Mouse (Mus musculus): Measurements from ENCODE around the gene Wdr35. TPM values are rescaled to one million over a fixed set of nuclear protein-coding genes. Genes with fewer than 3 reads are reported as not detected.
"Not testable (repeated sequence)": the region's sequence is repeated elsewhere in the genome, so short reads cannot be mapped to it uniquely, and the experiment has no call there.

The Wdr35 gene
- 9.9 and 21.9 TPM in 2 replicates for polyA plus RNA-seq (2014; fragmentation: Nextera tagmentation; extraction: Ambion mirVana)

DNA sequence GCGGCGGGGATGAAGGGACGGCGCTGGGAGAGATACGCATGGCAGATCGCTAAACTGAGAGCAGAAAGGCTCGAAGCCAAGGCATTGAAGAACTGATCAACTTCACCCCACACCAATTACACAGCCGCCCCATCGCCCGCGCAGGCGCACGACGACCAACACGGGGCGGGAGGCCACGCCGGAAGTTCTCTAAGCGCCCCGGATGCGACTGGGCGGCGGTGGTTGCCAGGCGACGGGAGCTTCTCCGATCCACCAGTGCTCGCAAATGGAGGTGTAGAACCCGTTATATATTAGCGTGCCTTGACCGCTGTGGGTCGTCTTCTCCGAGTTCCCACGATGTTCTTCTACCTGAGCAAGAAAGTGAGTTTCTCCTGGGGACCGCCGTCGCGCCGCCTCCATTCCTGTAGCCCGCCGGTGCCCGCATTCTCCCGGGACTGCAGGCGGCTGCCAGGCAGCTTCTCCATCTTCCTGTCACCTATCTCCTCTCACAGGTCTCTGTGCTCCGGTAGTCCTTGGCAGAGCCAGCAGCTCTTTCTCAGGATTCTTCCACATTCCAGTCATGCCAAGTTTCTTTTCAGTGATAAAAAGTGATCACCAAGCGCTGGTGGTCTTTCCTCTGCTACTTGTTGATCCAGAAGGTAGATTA is at the start of gene Wdr35:
Gene Wdr35 (plus strand): TSS at position 73 of the 646 bp plus-strand sequence.
- under 1% methylated on average over 45 of the region's 45 CpGs for WGBS
- no peak within 1 kb of the TSS for H3K27ac ChIP-seq (ENCODE audit: low read depth, low read length)
- H3K36me3 ChIP-seq (ENCODE audit: control insufficient read depth, insufficient read depth, low read length): peaks cover 5% of the 10 kb centered on the region; the same call in 1 of the 2 replicates
- no peaks in the 10 kb centered on the region for H3K27me3 ChIP-seq (ENCODE audit: control insufficient read depth, insufficient read depth, low read length)
- peak; percentile 90 for ATAC-seq (ENCODE audit: low FRiP score, low TSS enrichment)
- H3K4me3 ChIP-seq (ENCODE audit: low read length): peak within 1 kb of the TSS; percentile 66
- peak within 1 kb of the TSS; percentile 81 for H3K4me2 ChIP-seq (replicated peaks; ENCODE audit: low read depth, low read length)
- no peaks in the 10 kb centered on the region for H3K4me1 ChIP-seq (ENCODE audit: control insufficient read depth, insufficient read depth, low read length)
- H3K9me3 ChIP-seq (ENCODE audit: control insufficient read depth, low read length): no peaks in the 10 kb centered on the region
- H3K9ac ChIP-seq (ENCODE audit: low read depth, low read length): peak within 1 kb of the TSS; percentile 47

DNA sequence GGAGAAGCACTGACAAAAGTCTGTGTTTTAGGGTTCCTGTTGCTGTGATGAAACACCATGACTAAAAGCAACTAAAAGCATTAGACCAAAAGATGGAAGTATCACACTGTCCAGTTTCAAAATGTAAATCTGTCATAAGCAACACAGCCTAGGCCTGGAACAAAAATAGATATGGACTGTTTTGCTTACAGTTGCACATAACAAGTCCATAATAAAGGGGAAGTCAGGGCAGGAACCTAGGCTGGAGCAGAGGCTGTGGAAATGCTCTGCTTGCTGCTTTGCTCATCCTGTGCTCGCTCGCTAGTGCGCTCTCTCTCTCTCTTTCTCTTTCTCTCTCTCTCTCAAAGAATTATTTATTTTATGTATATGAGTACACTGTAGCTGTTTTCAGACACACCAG is 46.0 kb upstream of the Wdr35 start:
- Histone ChIP-seq H3K27me3 (ENCODE audit: control insufficient read depth, insufficient read depth, low read length) (no peaks in the 10 kb centered on the region), H3K9me3 (ENCODE audit: control insufficient read depth, low read length) (no peaks in the 10 kb centered on the region), H3K4me3 (ENCODE audit: low read length) (no peak overlapping the region), H3K27ac (ENCODE audit: low read depth, low read length) (no peak overlapping the region), H3K4me1 (ENCODE audit: control insufficient read depth, insufficient read depth, low read length) (peaks cover 25% of the 10 kb centered on the region), H3K4me2 (replicated peaks; ENCODE audit: low read depth, low read length) (no peak overlapping the region), H3K36me3 (ENCODE audit: control insufficient read depth, insufficient read depth, low read length) (peaks cover 13% of the 10 kb centered on the region; the same call in 1 of the 2 replicates), H3K9ac (ENCODE audit: low read depth, low read length) (no peak overlapping the region)
- no peak for ATAC-seq (ENCODE audit: low FRiP score, low TSS enrichment)
- 94% methylated on average over 3 of the region's 3 CpGs for WGBS

DNA sequence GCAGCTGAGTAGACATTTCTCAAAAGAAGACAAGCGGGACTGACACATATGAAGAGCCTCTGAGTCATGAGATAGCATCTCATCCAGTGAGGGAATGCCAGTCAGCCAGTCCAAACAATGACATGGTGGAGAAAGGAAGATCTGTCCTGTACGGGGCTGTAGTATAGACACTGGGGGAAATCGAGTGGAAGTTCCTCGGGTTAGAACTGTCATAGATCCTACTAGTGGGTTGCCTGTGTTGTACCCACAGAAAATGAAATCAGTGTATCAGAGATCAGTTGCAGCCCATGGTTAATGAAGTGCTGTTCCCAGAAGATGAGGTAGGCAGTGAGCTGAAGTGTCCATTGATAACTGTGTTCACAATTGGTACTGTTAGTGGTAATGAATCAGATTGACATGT is 44.9 kb upstream of the Wdr35 start:
- 81% methylated on average over 4 of the region's 4 CpGs for WGBS
- ATAC-seq (ENCODE audit: low FRiP score, low TSS enrichment): no peak
- no peak overlapping the region for H3K9ac ChIP-seq (ENCODE audit: low read depth, low read length)
- no peak overlapping the region for H3K4me3 ChIP-seq (ENCODE audit: low read length)
- no peak overlapping the region for H3K27ac ChIP-seq (ENCODE audit: low read depth, low read length)
- no peaks in the 10 kb centered on the region for H3K9me3 ChIP-seq (ENCODE audit: control insufficient read depth, low read length)
- H3K4me2 ChIP-seq (replicated peaks; ENCODE audit: low read depth, low read length): no peak overlapping the region
- H3K4me1 ChIP-seq (ENCODE audit: control insufficient read depth, insufficient read depth, low read length): peaks cover 19% of the 10 kb centered on the region
- peaks cover 24% of the 10 kb centered on the region for H3K36me3 ChIP-seq (ENCODE audit: control insufficient read depth, insufficient read depth, low read length)
- H3K27me3 ChIP-seq (ENCODE audit: control insufficient read depth, insufficient read depth, low read length): no peaks in the 10 kb centered on the region

DNA sequence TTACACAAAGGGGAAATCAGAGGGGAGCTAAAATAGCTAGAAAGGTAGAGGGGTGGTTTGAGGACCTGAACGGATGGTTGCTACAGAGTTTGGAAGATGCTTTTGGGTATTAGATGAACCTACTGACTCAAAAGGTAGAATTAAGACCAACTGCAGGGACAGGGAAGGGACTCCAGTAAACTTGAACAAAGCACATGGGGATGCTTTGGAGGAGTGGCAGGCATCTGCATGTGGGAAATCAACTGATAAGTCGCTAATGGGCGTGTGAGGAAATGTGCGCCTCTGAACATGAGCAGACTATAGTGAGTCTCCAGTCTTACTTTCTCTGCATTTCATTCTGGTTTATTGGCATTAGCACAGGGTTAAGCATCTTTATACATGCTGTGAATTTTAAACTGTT is 42.6 kb upstream of the Wdr35 start:
- 89% methylated on average over 4 of the region's 4 CpGs for WGBS
- no peak for ATAC-seq (ENCODE audit: low FRiP score, low TSS enrichment)
- H3K27ac ChIP-seq (ENCODE audit: low read depth, low read length): no peak overlapping the region
- no peak overlapping the region for H3K4me2 ChIP-seq (replicated peaks; ENCODE audit: low read depth, low read length)
- no peaks in the 10 kb centered on the region for H3K9me3 ChIP-seq (ENCODE audit: control insufficient read depth, low read length)
- H3K4me1 ChIP-seq (ENCODE audit: control insufficient read depth, insufficient read depth, low read length): peaks cover 9% of the 10 kb centered on the region
- no peak overlapping the region for H3K4me3 ChIP-seq (ENCODE audit: low read length)
- no peaks in the 10 kb centered on the region for H3K27me3 ChIP-seq (ENCODE audit: control insufficient read depth, insufficient read depth, low read length)
- H3K36me3 ChIP-seq (ENCODE audit: control insufficient read depth, insufficient read depth, low read length): peaks cover 34% of the 10 kb centered on the region
- no peak overlapping the region for H3K9ac ChIP-seq (ENCODE audit: low read depth, low read length)

DNA sequence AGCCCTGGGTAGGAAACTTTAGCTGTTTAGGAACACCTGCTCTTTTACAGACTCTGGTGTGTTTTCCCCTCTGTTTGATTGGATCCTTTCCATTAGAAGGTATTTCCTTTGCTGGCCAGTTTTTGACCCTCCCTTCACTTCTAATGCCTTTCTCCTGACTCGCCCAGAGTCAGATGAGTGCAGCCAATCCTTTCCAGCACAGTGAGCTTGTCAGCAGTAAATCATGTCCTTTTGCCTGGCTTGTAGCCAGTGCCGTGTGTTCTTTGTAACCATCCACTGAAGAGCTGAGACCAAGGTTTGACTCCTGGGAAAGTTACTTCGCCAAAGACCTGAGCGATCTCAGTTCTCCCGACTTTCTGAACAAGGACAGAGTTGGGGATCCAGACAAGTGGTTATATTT is 38.3 kb upstream of the Wdr35 start:
- peak; percentile 90 for ATAC-seq (ENCODE audit: low FRiP score, low TSS enrichment)
- Histone ChIP-seq H3K27ac (ENCODE audit: low read depth, low read length) (no peak overlapping the region), H3K36me3 (ENCODE audit: control insufficient read depth, insufficient read depth, low read length) (peaks cover 66% of the 10 kb centered on the region)

DNA sequence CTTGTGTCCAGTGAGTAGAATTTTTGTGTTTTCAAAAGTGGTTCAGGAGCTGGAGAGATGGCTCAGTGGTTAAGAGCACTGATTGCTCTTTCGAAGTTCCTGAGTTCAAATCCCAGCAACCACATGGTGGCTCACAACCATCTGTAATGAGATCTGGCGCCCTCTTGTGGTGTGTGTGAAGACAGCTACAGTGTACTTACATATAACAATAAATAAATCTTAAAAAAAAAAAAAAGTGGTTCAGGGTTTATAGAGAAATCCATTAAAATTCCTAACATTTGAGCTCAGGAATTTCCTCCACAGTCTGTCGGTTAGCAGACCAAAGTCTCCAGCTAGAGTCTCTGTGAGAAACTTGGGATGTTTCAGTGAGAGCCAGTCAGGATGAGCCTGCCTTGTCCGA is 37.5 kb upstream of the Wdr35 start:
- 74% methylated on average over 4 of the region's 4 CpGs for WGBS
- H3K4me1 ChIP-seq (ENCODE audit: control insufficient read depth, insufficient read depth, low read length): not testable (repeated sequence)
- H3K36me3 ChIP-seq (ENCODE audit: control insufficient read depth, insufficient read depth, low read length): peaks cover 66% of the 10 kb centered on the region

More for the DNA sequence above, 38.3 kb upstream of the Wdr35 start:
- 42% methylated on average over 5 of the region's 5 CpGs for WGBS
- Histone ChIP-seq H3K27me3 (ENCODE audit: control insufficient read depth, insufficient read depth, low read length) (no peaks in the 10 kb centered on the region), H3K4me2 (replicated peaks; ENCODE audit: low read depth, low read length) (no peak overlapping the region), H3K9ac (ENCODE audit: low read depth, low read length) (no peak overlapping the region), H3K4me3 (ENCODE audit: low read length) (no peak overlapping the region), H3K9me3 (ENCODE audit: control insufficient read depth, low read length) (no peaks in the 10 kb centered on the region), H3K4me1 (ENCODE audit: control insufficient read depth, insufficient read depth, low read length) (no peaks in the 10 kb centered on the region; the same call in 1 of the 2 replicates)

DNA sequence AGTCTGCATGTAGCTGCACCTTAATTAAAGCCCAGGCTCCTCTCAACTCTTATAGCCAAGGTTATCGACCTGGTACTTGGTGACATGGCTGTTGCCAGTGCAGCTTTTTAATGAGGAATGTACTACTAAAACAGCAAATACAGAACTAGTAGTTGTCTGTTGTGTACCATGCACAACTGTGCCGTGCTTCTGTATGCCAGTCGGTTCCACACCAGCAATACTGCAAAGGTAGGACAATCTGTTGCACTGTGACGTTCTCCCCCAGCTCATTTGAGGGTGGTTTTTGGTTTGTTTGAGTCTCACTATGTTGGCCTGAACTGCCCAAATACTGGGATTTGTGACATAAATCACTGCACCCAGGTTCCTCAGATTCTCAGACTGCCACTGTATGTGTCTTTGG is 34.2 kb upstream of the Wdr35 start:
- peaks cover 48% of the 10 kb centered on the region for H3K36me3 ChIP-seq (ENCODE audit: control insufficient read depth, insufficient read depth, low read length)

More for the DNA sequence above, 37.5 kb upstream of the Wdr35 start:
- H3K27me3 ChIP-seq (ENCODE audit: control insufficient read depth, insufficient read depth, low read length); ATAC-seq (ENCODE audit: low FRiP score, low TSS enrichment); H3K4me3 ChIP-seq (ENCODE audit: low read length); H3K4me2 ChIP-seq (replicated peaks; ENCODE audit: low read depth, low read length); H3K27ac ChIP-seq (ENCODE audit: low read depth, low read length); H3K9ac ChIP-seq (ENCODE audit: low read depth, low read length); H3K9me3 ChIP-seq (ENCODE audit: control insufficient read depth, low read length): not testable (repeated sequence)

DNA sequence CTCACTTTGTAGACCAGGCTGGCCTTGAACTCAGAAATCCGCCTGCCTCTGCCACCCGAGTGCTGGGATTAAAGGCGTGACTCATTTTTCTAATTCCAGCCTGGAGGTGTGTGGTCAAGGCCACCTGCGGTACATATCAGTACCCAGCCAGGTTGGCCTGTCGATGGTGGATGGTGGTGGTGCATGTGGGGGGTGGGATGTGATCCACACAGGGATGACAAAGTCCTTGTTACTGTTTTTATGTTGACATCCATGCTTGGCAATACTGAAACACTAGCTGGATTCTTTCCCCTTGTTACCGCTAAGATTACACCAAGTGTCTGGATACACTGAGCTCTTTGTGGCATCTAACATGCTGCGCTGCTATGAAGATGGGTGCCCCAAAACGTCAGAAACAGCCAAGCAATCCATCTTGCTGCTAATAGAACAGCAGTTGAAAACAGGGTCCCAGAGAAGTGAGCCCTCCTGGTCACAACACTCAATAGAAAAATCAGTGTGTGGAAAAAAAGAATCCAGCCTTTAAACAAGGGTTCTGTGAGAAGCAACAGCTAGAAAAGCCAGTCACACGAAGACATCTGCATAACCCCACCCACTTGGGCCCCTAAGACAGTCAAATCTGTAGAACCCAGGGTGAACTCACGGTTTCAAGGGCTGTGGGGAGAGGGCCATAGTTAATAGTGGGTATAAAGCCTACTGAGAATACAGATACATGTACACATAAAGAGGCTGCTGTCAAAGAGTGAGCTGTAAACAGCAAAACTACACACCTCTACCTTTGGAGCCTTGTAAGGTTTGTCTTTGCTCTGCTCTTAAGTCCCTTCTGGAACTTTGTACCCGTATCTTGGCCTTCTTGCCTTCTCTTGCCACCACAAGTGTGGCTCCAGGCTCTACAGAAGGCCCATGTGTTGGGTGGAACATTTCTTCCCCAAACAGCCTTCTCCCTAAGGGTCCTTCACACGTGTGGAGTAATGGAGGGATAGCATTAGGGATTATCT is 33.4 kb upstream of the Wdr35 start:
- Histone ChIP-seq H3K36me3 (ENCODE audit: control insufficient read depth, insufficient read depth, low read length) (peaks cover 40% of the 10 kb centered on the region), H3K9me3 (ENCODE audit: control insufficient read depth, low read length) (no peaks in the 10 kb centered on the region), H3K4me2 (replicated peaks; ENCODE audit: low read depth, low read length) (no peak overlapping the region), H3K9ac (ENCODE audit: low read depth, low read length) (no peak overlapping the region), H3K4me3 (ENCODE audit: low read length) (no peak overlapping the region), H3K27me3 (ENCODE audit: control insufficient read depth, insufficient read depth, low read length) (no peaks in the 10 kb centered on the region), H3K27ac (ENCODE audit: low read depth, low read length) (no peak overlapping the region), H3K4me1 (ENCODE audit: control insufficient read depth, insufficient read depth, low read length) (no peaks in the 10 kb centered on the region)
- ATAC-seq (ENCODE audit: low FRiP score, low TSS enrichment): no peak
- 69% methylated on average over 12 of the region's 12 CpGs for WGBS

More for the DNA sequence above, 34.2 kb upstream of the Wdr35 start:
- H3K9me3 ChIP-seq (ENCODE audit: control insufficient read depth, low read length): no peaks in the 10 kb centered on the region
- H3K27me3 ChIP-seq (ENCODE audit: control insufficient read depth, insufficient read depth, low read length): no peaks in the 10 kb centered on the region
- no peak for ATAC-seq (ENCODE audit: low FRiP score, low TSS enrichment)
- no peak overlapping the region for H3K9ac ChIP-seq (ENCODE audit: low read depth, low read length)
- no peak overlapping the region for H3K4me3 ChIP-seq (ENCODE audit: low read length)
- H3K27ac ChIP-seq (ENCODE audit: low read depth, low read length): no peak overlapping the region
- H3K4me2 ChIP-seq (replicated peaks; ENCODE audit: low read depth, low read length): no peak overlapping the region
- H3K4me1 ChIP-seq (ENCODE audit: control insufficient read depth, insufficient read depth, low read length): no peaks in the 10 kb centered on the region
- 95% methylated on average over 4 of the region's 4 CpGs for WGBS

Data from kidney, embryonic 14.5 days (tissue).